Mouse (Mus musculus) CH12.LX (cell line): Measurements from ENCODE around the gene 6030408B16Rik. TPM values are rescaled to one million over a fixed set of nuclear protein-coding genes. Genes with fewer than 3 reads are reported as not detected.

Source experiments
- DNase-seq: peaks from one replicate; pipeline ENCODE4 v3.0.0-alpha.2; 2013; ENCODE audit errors: extremely low read depth
- H3K27ac ChIP-seq: 2 replicates; pipeline ENCODE4 v1.5.1; 2012; ENCODE audit warnings: low read depth, mild to moderate bottlenecking, control low read depth, moderate library complexity; ENCODE audit not compliant: insufficient read depth
- H3K27me3 ChIP-seq: replicated peaks from 2 replicates; pipeline ENCODE3; 2012; ENCODE audit warnings: inconsistent platforms
- H3K36me3 ChIP-seq, 2 experiments: replicated peaks in 1 of 2; 2 replicates each; pipeline versions ENCODE3 to v1.6.1; 2012; ENCODE audit warnings: inconsistent platforms in 1 of 2, low read length in 1 of 2, mild to moderate bottlenecking in 1 of 2, mixed read lengths in 1 of 2, moderate library complexity in 1 of 2; ENCODE audit not compliant: control insufficient read depth in 1 of 2, insufficient read depth in 1 of 2
- H3K4me1 ChIP-seq, 2 experiments: 2 replicates each; pipeline ENCODE4 v1.6.1; 2012; ENCODE audit warnings: inconsistent platforms in 1 of 2, moderate library complexity in 1 of 2; ENCODE audit not compliant: insufficient read depth in 2 of 2, control insufficient read depth in 1 of 2
- H3K4me2 ChIP-seq: 2 replicates; pipeline ENCODE4 v1.6.1; 2012; ENCODE audit warnings: low read depth, mild to moderate bottlenecking, control low read depth; ENCODE audit not compliant: poor library complexity, insufficient read depth, severe bottlenecking
- H3K4me3 ChIP-seq, 3 experiments: fragments of 150-350 bp in 1 of 3; sonication (generic) in 1 of 3; replicated peaks in 1 of 3; 2 replicates each; pipeline versions ENCODE3 to v1.5.1; 2011 to 2012; ENCODE audit warnings: low read depth in 2 of 3, low read length in 2 of 3, mild to moderate bottlenecking in 2 of 3, moderate library complexity in 2 of 3, control low read depth in 1 of 3, improper control_type of control experiment in 1 of 3, inconsistent platforms in 1 of 3, mixed read lengths in 1 of 3; ENCODE audit not compliant: poor library complexity in 1 of 3
- H3K79me2 ChIP-seq: replicated peaks from 2 replicates; pipeline ENCODE4 v1.6.1; 2012; ENCODE audit warnings: mild to moderate bottlenecking, moderate library complexity; ENCODE audit not compliant: control insufficient read depth, poor library complexity, insufficient read depth, severe bottlenecking; ENCODE audit errors: extremely low read depth
- H3K9ac ChIP-seq: 2 replicates; pipeline ENCODE4 v1.6.1; 2012; ENCODE audit warnings: low read depth, mild to moderate bottlenecking, control low read depth, moderate library complexity; ENCODE audit not compliant: insufficient read depth
- H3K9me3 ChIP-seq: replicated peaks from 2 replicates; pipeline ENCODE3; 2012; ENCODE audit warnings: low read length, inconsistent platforms, mixed read lengths
- BHLHE40 ChIP-seq: IDR thresholded peaks from 2 replicates; pipeline ENCODE4 v1.6.1; 2011; ENCODE audit warnings: mild to moderate bottlenecking, low read depth, low read length, improper control_type of control experiment
- CTCF ChIP-seq, 2 experiments: IDR thresholded peaks in 1 of 2; conservative IDR thresholded peaks in 1 of 2; 2 replicates each; pipeline ENCODE4 v1.5.1; 2011 to 2012; ENCODE audit warnings: low read depth in 2 of 2, low read length in 2 of 2, improper control_type of control experiment in 1 of 2, inconsistent platforms in 1 of 2, mild to moderate bottlenecking in 1 of 2, moderate library complexity in 1 of 2
- E2F4 ChIP-seq: IDR thresholded peaks from 2 replicates; pipeline ENCODE4 v1.6.1; 2011; ENCODE audit warnings: low read depth, low read length, improper control_type of control experiment; ENCODE audit not compliant: insufficient replicate concordance
- ETS1 ChIP-seq: conservative IDR thresholded peaks from 2 replicates; pipeline ENCODE4 v1.6.1; 2012; ENCODE audit warnings: low read depth, mild to moderate bottlenecking, inconsistent platforms, low read length, improper control_type of control experiment, moderate library complexity
- GABPA ChIP-seq: IDR thresholded peaks from 2 replicates; pipeline ENCODE4 v1.6.1; 2012; ENCODE audit warnings: low read depth, low read length, improper control_type of control experiment, inconsistent platforms; ENCODE audit not compliant: insufficient replicate concordance
- HCFC1 ChIP-seq: IDR thresholded peaks from 2 replicates; pipeline ENCODE4 v1.6.1; 2012; ENCODE audit warnings: low read depth, mild to moderate bottlenecking, inconsistent platforms, low read length, improper control_type of control experiment
- IRF4 ChIP-seq: IDR thresholded peaks from 2 replicates; pipeline ENCODE4 v1.6.1; 2014; ENCODE audit warnings: low read depth, mild to moderate bottlenecking, inconsistent platforms, low read length, improper control_type of control experiment
- KAT2A ChIP-seq: IDR thresholded peaks from 2 replicates; pipeline ENCODE4 v1.6.1; 2012; ENCODE audit warnings: low read length, improper control_type of control experiment, inconsistent platforms; ENCODE audit not compliant: insufficient replicate concordance
- MAFK ChIP-seq: IDR thresholded peaks from 2 replicates; pipeline ENCODE4 v1.6.1; 2011; ENCODE audit warnings: low read length, improper control_type of control experiment; ENCODE audit not compliant: insufficient replicate concordance
- MAX ChIP-seq: IDR thresholded peaks from 2 replicates; pipeline ENCODE4 v1.6.1; 2011; ENCODE audit warnings: low read length, improper control_type of control experiment
- MEF2A ChIP-seq: IDR thresholded peaks from 2 replicates; pipeline ENCODE4 v1.6.1; 2014; ENCODE audit warnings: low read depth, mild to moderate bottlenecking, inconsistent platforms, low read length, improper control_type of control experiment, borderline replicate concordance
- MXI1 ChIP-seq: IDR thresholded peaks from 2 replicates; pipeline ENCODE4 v1.6.1; 2011; ENCODE audit warnings: mild to moderate bottlenecking, low read depth, low read length, improper control_type of control experiment
- MYC ChIP-seq: IDR thresholded peaks from 2 replicates; pipeline ENCODE4 v1.6.1; 2011; ENCODE audit warnings: low read depth, mild to moderate bottlenecking, improper control_type of control experiment, low read length
- POLR2A ChIP-seq: IDR thresholded peaks from 2 replicates; pipeline ENCODE4 v1.6.1; 2011; ENCODE audit warnings: low read depth, mild to moderate bottlenecking, improper control_type of control experiment, low read length
- POLR2AphosphoS2 ChIP-seq: IDR thresholded peaks from 2 replicates; pipeline ENCODE4 v1.6.1; 2011; ENCODE audit warnings: low read depth, low read length, improper control_type of control experiment
- SMC3 ChIP-seq: IDR thresholded peaks from 2 replicates; pipeline ENCODE4 v1.6.1; 2011; ENCODE audit warnings: low read depth, low read length, improper control_type of control experiment
- TCF12 ChIP-seq: IDR thresholded peaks from 2 replicates; pipeline ENCODE4 v1.6.1; 2014; ENCODE audit warnings: low read depth, mild to moderate bottlenecking, inconsistent platforms, low read length, improper control_type of control experiment
- UBTF ChIP-seq: IDR thresholded peaks from 2 replicates; pipeline ENCODE4 v1.6.1; 2012; ENCODE audit warnings: low read depth, mild to moderate bottlenecking, inconsistent platforms, low read length, improper control_type of control experiment, moderate library complexity
- ZC3H11A ChIP-seq: IDR thresholded peaks from 2 replicates; pipeline ENCODE4 v1.6.1; 2012; ENCODE audit warnings: low read depth, mild to moderate bottlenecking, inconsistent platforms, low read length, improper control_type of control experiment
- ZKSCAN1 ChIP-seq: IDR thresholded peaks from 2 replicates; pipeline ENCODE4 v1.6.1; 2012; ENCODE audit warnings: low read depth, inconsistent platforms, low read length, improper control_type of control experiment, borderline replicate concordance
- dilution Hi-C: fragments of 300-500 bp; cut with MboI; formaldehyde crosslinking; loops from 2 replicates; pipeline ENCODE4 v1.14.3; 2020; ENCODE audit warnings: low sequenced_read_pairs; ENCODE audit not compliant: extremely low pct_unique_long_range_greater_than_20kb, extremely low pct_ligation_motif_present
- in situ Hi-C: fragments of 300-500 bp; cut with MboI; formaldehyde crosslinking; loops from 3 replicates; pipeline ENCODE4 v1.14.3; 2019; ENCODE audit warnings: low sequenced_read_pairs, low pct_ligation_motif_present, low pct_unique_long_range_greater_than_20kb, mixed read lengths
- polyA plus RNA-seq: library from polyadenylated mRNA; unstranded; fragments of >175 nt; gene quantifications from 2 replicates; pipeline ENCODE4 v1.2.1, GENCODE M21; 2012; ENCODE audit warnings: low read depth; ENCODE audit not compliant: insufficient read length
- total RNA-seq, 2 experiments: library from RNA; depleted of rRNA; stranded (reverse); fragments of 300-350 nt in 1 of 2; fragments of >200 nt in 1 of 2; gene quantifications; 2 replicates each; pipeline ENCODE4 v1.2.3; 2012 to 2014

The 6030408B16Rik gene
- total and polyA plus RNA-seq, 3 experiments: 0.13 to 0.17 TPM; not detected in 1

DNA sequence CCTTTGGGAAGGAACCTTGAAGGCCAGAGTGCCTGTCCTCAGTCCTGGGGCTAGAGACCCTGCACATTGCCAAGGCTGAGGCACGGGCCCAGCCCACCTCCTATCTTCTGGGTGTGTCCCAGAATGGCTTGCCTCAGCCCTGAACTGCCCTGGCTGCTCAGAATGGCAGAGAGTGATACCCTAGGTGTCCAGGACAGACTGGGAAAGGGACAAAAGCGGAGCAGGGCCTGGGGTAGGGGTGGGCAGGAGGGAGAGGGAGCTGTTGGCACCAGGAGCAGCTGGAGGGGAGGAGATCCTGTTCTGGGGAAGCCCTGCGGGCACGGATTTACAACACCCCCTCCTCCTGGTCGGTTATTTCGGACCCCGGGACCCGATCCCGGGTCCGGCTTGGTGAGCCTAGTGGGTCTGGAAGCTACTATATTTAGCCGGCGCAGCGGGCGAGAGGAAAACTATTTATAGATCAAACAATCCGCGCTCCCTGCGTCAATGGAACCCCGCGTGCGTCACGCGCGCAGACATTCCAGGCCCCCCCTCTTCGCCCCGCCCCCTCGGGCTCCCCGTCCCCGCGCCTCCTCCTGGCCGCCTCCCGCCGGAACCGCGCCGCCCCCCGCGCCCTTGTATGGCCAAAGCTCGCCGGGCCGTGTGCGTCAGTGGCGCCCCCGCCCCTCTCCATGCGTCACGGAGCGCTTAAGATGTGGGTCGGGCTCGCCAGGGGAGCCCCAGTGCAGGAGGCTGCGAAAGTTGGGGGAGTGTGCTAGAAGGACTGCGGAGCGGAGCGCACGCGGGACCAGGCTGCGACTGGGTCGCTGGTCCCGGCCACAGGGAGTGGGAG is 26.7 kb upstream of the 6030408B16Rik start:
- dilution Hi-C loops: no loop called here
- no peaks in the 10 kb centered on the region for H3K79me2 ChIP-seq
- H3K9me3 ChIP-seq: no peaks in the 10 kb centered on the region
- H3K27ac ChIP-seq: no peak overlapping the region
- peaks cover 0 to 8% of the 10 kb centered on the region in 2 experiments for H3K36me3 ChIP-seq
- peak overlapping the region in 1 of 3 experiments; percentile 38 for H3K4me3 ChIP-seq
- no peak for DNase-seq
- H3K9ac ChIP-seq: no peak overlapping the region
- peak overlapping the region; percentile 64 for H3K4me2 ChIP-seq
- peak; percentile 29; the same call in 1 of the 2 replicates for TF ChIP-seq MEF2A
- TF ChIP-seq MAX: no peak
- TF ChIP-seq, all 38 proteins: peak for 1
- peaks cover 3 to 7% of the 10 kb centered on the region in 2 experiments; a peak in 2 of 4 replicates for H3K4me1 ChIP-seq
- in situ Hi-C loops: no loop called here
- peaks cover 47% of the 10 kb centered on the region for H3K27me3 ChIP-seq

DNA sequence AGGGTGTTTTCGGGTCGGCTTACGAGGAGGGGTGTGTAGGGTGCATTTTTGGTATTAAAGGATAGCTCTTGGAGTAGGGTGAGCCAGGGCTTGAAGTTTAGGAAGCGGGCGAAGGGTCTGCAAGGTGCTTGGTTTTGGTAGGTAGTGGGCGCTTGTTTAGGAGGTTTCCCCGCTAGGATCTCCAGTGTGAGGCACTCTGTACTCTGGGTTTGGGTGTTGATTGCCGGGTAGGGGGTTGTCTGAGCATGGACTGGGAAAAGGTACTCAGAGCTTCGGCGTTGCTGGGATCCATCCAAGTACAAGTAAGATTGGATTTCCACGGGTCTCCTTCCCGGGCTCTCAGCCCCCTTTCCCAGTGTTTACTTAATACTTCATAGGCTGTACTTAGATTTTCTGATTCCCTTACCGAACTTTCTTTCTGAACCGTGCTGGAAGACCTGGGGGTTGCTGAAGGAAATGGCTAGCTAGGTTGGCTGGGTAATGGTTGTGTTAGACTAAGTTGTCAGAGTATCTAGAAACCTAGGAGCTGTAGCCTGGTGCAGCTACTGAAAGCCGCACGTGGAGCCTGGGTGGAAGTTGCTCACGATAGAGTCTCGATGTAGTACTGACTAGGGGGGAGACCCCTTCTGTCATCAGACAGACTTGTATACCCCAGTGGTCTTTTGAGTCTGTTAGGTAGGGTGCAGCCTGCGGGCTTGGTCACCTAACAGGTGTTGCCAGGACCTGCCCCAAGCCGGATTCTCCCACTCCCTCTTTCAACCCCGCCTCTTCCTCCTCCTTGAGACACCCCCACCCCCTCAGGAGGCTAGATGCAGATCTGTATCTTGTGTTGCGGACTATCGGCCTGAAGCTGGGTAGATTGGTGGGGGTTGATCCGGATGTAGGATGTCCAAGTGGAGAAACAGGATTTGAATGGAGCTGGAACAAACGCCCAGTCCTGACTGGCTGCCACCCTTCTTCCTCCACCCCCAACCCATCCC is 25.7 kb upstream of the 6030408B16Rik start:
- in situ Hi-C loops: no loop called here
- peak overlapping the region in 1 of 3 experiments; percentile 38 for H3K4me3 ChIP-seq
- peaks cover 0 to 10% of the 10 kb centered on the region in 2 experiments for H3K36me3 ChIP-seq
- H3K4me2 ChIP-seq: peak overlapping the region; percentile 64
- DNase-seq: no peak
- H3K79me2 ChIP-seq: no peaks in the 10 kb centered on the region
- dilution Hi-C loops: no loop called here
- H3K27ac ChIP-seq: no peak overlapping the region
- peaks cover 3 to 6% of the 10 kb centered on the region in 2 experiments; a peak in 2 of 4 replicates for H3K4me1 ChIP-seq
- TF ChIP-seq E2F4: no peak
- TF ChIP-seq POLR2AphosphoS2: no peak
- TF ChIP-seq MEF2A: no peak
- no peak for TF ChIP-seq POLR2A
- no peak for TF ChIP-seq SMC3
- TF ChIP-seq BHLHE40: no peak
- no peak for TF ChIP-seq IRF4
- no peak for TF ChIP-seq ZC3H11A
- TF ChIP-seq ZKSCAN1: no peak
- no peak for TF ChIP-seq CTCF (conservative IDR thresholded peaks at IDR 0.05 in 1 of 2, IDR thresholded peaks at IDR 0.05 in 1 of 2; ENCODE audit: low read depth in 2 of 2, low read length in 2 of 2)
- no peak for TF ChIP-seq KAT2A
- TF ChIP-seq HCFC1: no peak
- no peak for TF ChIP-seq ETS1
- TF ChIP-seq UBTF: no peak
- TF ChIP-seq TCF12: no peak
- TF ChIP-seq MXI1: no peak
- TF ChIP-seq GABPA: no peak
- TF ChIP-seq MAFK: no peak
- no peak for TF ChIP-seq MYC
- H3K27me3 ChIP-seq: peaks cover 44% of the 10 kb centered on the region
- H3K9me3 ChIP-seq: no peaks in the 10 kb centered on the region
- no peak overlapping the region for H3K9ac ChIP-seq
